Mouse (Mus musculus): ENCODE data around the gene Vmn1r31. TPM values are rescaled to one million over a fixed set of nuclear protein-coding genes. Genes with fewer than 3 reads are reported as not detected.

The Vmn1r31 gene
- not detected in 2 replicates for polyA plus RNA-seq (2015; fragmentation: Nextera tagmentation; extraction: Ambion mirVana)

GRCm38 (mm10) chr6:58475230-58475629 is at the start of gene Vmn1r31:
Vmn1r31 (minus strand) TSS chr6:58475330.
- Histone ChIP-seq H3K9ac (ENCODE audit: low read depth, low read length) (no peak within 1 kb of the TSS), H3K4me1 (ENCODE audit: control insufficient read depth, low read depth, low read length) (no peaks in the 10 kb centered on the region), H3K9me3 (replicated peaks; ENCODE audit: control insufficient read depth, low read length) (no peaks in the 10 kb centered on the region), H3K4me3 (ENCODE audit: low read depth, low read length) (no peak within 1 kb of the TSS), H3K27me3 (ENCODE audit: control insufficient read depth, insufficient read depth, low read depth, low read length) (no peaks in the 10 kb centered on the region), H3K27ac (ENCODE audit: low read length) (no peak within 1 kb of the TSS), H3K36me3 (ENCODE audit: control insufficient read depth, insufficient read depth) (no peaks in the 10 kb centered on the region), H3K4me2 (ENCODE audit: low read depth, low read length) (no peak within 1 kb of the TSS)
- no peak for ATAC-seq (ENCODE audit: low read depth)
- WGBS (ENCODE audit: insufficient replicate concordance) = 53% methylated on average over 1 of the region's 1 CpGs

GRCm38 (mm10) chr6:58443285-58443684 is 31.8 kb downstream of the Vmn1r31 start, which contains the start of gene Vmn1r30:
Vmn1r30 (minus strand) TSS chr6:58443385.
- Histone ChIP-seq H3K4me3 (ENCODE audit: low read depth, low read length) (no peak within 1 kb of the TSS), H3K9me3 (replicated peaks; ENCODE audit: control insufficient read depth, low read length) (no peaks in the 10 kb centered on the region), H3K36me3 (ENCODE audit: control insufficient read depth, insufficient read depth) (no peaks in the 10 kb centered on the region), H3K27me3 (ENCODE audit: control insufficient read depth, insufficient read depth, low read depth, low read length) (no peaks in the 10 kb centered on the region), H3K9ac (ENCODE audit: low read depth, low read length) (no peak within 1 kb of the TSS), H3K4me2 (ENCODE audit: low read depth, low read length) (no peak within 1 kb of the TSS), H3K4me1 (ENCODE audit: control insufficient read depth, low read depth, low read length) (no peaks in the 10 kb centered on the region), H3K27ac (ENCODE audit: low read length) (no peak within 1 kb of the TSS)
- no peak for ATAC-seq (ENCODE audit: low read depth)

Other genes starting within 250 kb of the Vmn1r31 start
- not detected in 2 replicates for gene Vmn1r28, start 213.3 kb downstream of the Vmn1r31 start, polyA plus RNA-seq (2015; fragmentation: Nextera tagmentation; extraction: Ambion mirVana)
- gene Vmn1r29, start 173.8 kb downstream of the Vmn1r31 start, polyA plus RNA-seq (2015; fragmentation: Nextera tagmentation; extraction: Ambion mirVana) = not detected in 2 replicates
- not detected in 2 replicates for gene Vmn1r30, start 31.9 kb downstream of the Vmn1r31 start, polyA plus RNA-seq (2015; fragmentation: Nextera tagmentation; extraction: Ambion mirVana)
- gene Abcg2, start 109.2 kb upstream of the Vmn1r31 start, polyA plus RNA-seq (2015; fragmentation: Nextera tagmentation; extraction: Ambion mirVana) = 184 and 192 TPM in 2 replicates

Data from liver, embryonic 16.5 days (tissue).